ENCODE assay signal across 26 mouse cellular contexts in the genomic region with DNA sequence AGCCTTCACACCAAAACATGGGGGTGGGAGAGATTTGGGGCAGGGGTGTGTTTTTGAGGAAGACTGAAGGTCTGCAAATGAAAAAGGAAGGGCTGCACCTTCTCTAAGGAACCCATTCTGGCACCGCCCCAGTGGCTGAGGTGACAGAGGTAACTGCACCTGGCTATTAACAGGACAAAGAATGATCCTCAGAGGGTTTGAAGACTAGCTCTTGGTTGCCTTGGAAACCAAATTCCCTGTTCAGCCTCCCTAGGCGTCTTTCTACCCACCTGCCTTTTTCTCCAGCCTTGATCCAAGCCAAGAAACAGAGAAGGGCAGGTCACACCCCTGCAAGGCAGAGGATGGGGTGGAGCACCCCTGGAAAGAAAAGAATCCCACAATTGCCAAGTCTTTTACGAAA.
A peak's percentile ranks its signal among the peaks of the same experiment; 100 is the strongest.
DNase-seq lines count a peak whose midpoint lies in the region; ATAC-seq and TF ChIP-seq lines count a peak whose summit lies in the region.
"Had no signal": no experiment of that assay in that cellular context is flagged by ENCODE, and none has a peak within 500 bp of the region (broad histone marks: within the 10 kb centered on the region; RNA-seq: fewer than 3 reads in every experiment).

No protein-coding gene starts in this region.

- H3K9me3 ChIP-seq in E14TG2a.4 (ENCODE audit: low read length) (no peaks in the 10 kb centered on the region; the same call in 1 of the 2 replicates), ES-Bruce4 (replicated peaks; ENCODE audit: control insufficient read depth, insufficient read depth, low read length, poor library complexity, severe bottlenecking) (no peaks in the 10 kb centered on the region)
- H3K9me3 ChIP-seq: embryonic facial prominence, embryonic 12.5 days; forebrain, embryonic 10.5 days; hindbrain, embryonic 12.5 days; hindbrain, embryonic 15.5 days had no signal

- H3K4me3 ChIP-seq in E14TG2a.4 (replicated peaks; ENCODE audit: low read length) (peak overlapping the region; percentile 66; the same call in 1 of the 2 replicates), ES-Bruce4 (ENCODE audit: low read depth, low read length) (no peak overlapping the region)
- H3K4me3 ChIP-seq: embryonic facial prominence, embryonic 12.5 days; forebrain, embryonic 10.5 days; gastrocnemius, adult 2 months; hindbrain, embryonic 12.5 days; hindbrain, embryonic 15.5 days had no signal

- H3K9ac ChIP-seq in ES-Bruce4 (ENCODE audit: low read depth, poor library complexity, severe bottlenecking) = no peak overlapping the region
- H3K9ac ChIP-seq: embryonic facial prominence, embryonic 12.5 days; forebrain, postnatal 0 days; hindbrain, embryonic 12.5 days; hindbrain, embryonic 15.5 days had no signal

- TF ChIP-seq CTCF in E14TG2a.4 (conservative IDR thresholded peaks at IDR 0.05; ENCODE audit: low read length) (no peak), ES-Bruce4 (IDR thresholded peaks at IDR 0.05; ENCODE audit: low read depth, low read length) (no peak)

- ATAC-seq in monocyte, adult 5-6 weeks (replicated peaks; ENCODE audit: insufficient number of reproducible peaks, low FRiP score, low TSS enrichment, poor library complexity, severe bottlenecking) = no peak
- ATAC-seq: activated CD4-positive, CD25-positive, alpha-beta regulatory T cell, adult 4 months; CD4-positive, CD25-positive, alpha-beta regulatory T cell, adult 4 months; forebrain, embryonic 14.5 days; forebrain, postnatal 0 days; intestine, postnatal 0 days had no signal

- intact Hi-C loops in left cerebral cortex, postnatal 4 days (cut with DNase I) = no loop called here

- H3K27me3 ChIP-seq in E14TG2a.4 (ENCODE audit: insufficient read depth, low read length) (no peaks in the 10 kb centered on the region), ES-Bruce4 (ENCODE audit: control insufficient read depth, insufficient read depth, low read length, poor library complexity, severe bottlenecking) (no peaks in the 10 kb centered on the region)
- H3K27me3 ChIP-seq: embryonic facial prominence, embryonic 12.5 days; hindbrain, embryonic 12.5 days; hindbrain, embryonic 15.5 days had no signal

- H3K36me3 ChIP-seq in E14TG2a.4 (ENCODE audit: insufficient read depth, low read length) (peaks cover 20% of the 10 kb centered on the region), ES-Bruce4 (ENCODE audit: control insufficient read depth, insufficient read depth, low read length, poor library complexity, severe bottlenecking) (no peaks in the 10 kb centered on the region)
- H3K36me3 ChIP-seq: embryonic facial prominence, embryonic 12.5 days; forebrain, embryonic 10.5 days; hindbrain, embryonic 12.5 days; hindbrain, embryonic 15.5 days had no signal

- no peak for TF ChIP-seq POLR2A in ES-Bruce4 (IDR thresholded peaks at IDR 0.05; ENCODE audit: insufficient read depth, low read length)

- peak; percentile 84 for TF ChIP-seq EP300 in ES-Bruce4 (IDR thresholded peaks at IDR 0.05; ENCODE audit: insufficient read depth, low read depth, low read length)

- H3K27ac ChIP-seq in ES-Bruce4 (ENCODE audit: insufficient read depth, low read length) = peak overlapping the region; percentile 87
- H3K27ac ChIP-seq: embryonic facial prominence, embryonic 12.5 days; forebrain, embryonic 10.5 days; gastrocnemius, adult 2 months; hindbrain, embryonic 12.5 days; hindbrain, embryonic 15.5 days had no signal

- peaks cover 90% of the 10 kb centered on the region for H3K4me1 ChIP-seq in E14TG2a.4 (replicated peaks; ENCODE audit: low read depth, low read length)
- H3K4me1 ChIP-seq in ES-Bruce4 (ENCODE audit: control insufficient read depth, insufficient read depth, low read length) = peaks cover 14% of the 10 kb centered on the region
- H3K4me1 ChIP-seq: embryonic facial prominence, embryonic 12.5 days; hindbrain, embryonic 15.5 days had no signal

- peak; percentile 99 for DNase-seq in R1 (ENCODE audit: low read depth, low spot score)
- DNase-seq in brain, adult 2 months (ENCODE audit: low read depth, low spot score) = peak; percentile 34
- no peak for DNase-seq in left cerebral cortex, postnatal 4 days
- no peak for DNase-seq in urinary bladder, postnatal 14 days (ENCODE audit: low spot score)
- DNase-seq in cerebellum, adult 9-11 months = no peak
- DNase-seq: adrenal gland, adult 8-10 months; adrenal gland, postnatal 25 days; cerebellum, adult 18-20 months; cerebellum, adult 9-10 months; cerebellum, postnatal 25 days; embryo, embryonic 11 days; forebrain, postnatal 0 days; gastrocnemius, adult 2 months; gastrocnemius, postnatal 14 days; heart, adult 11 months had no signal

Comparison
In these comparisons a context has a peak if more than half of its experiments do, and no peak if none do; other contexts are left out.
1. DNase-seq: peak in R1 (single experiment) and brain, adult 2 months (single experiment); none in left cerebral cortex, postnatal 4 days (single experiment), urinary bladder, postnatal 14 days (single experiment) and cerebellum, adult 9-11 months (single experiment).